Mouse (Mus musculus): ENCODE measurements at regions not wholly inside any gene's neighbourhood (a gene's known extent, or its start where the extent isn't known, plus 50 kb on each side); places are given as distances from the start of the nearest gene placed in this dataset.
A peak's percentile ranks its signal among the peaks of the same experiment; 100 is the strongest.

GRCm38 (mm10) chr14:80990679-80991286 lies 1006.9 kb downstream of the Olfm4 start:
- H3K27me3 ChIP-seq (replicated peaks; ENCODE audit: control insufficient read depth, insufficient read depth, low read length) = no peaks in the 10 kb centered on the region
- H3K4me2 ChIP-seq (ENCODE audit: low read length) = no peak overlapping the region
- ATAC-seq (no peak), DNase-seq (ENCODE audit: low spot score) (no peak)
- no peaks in the 10 kb centered on the region for H3K4me1 ChIP-seq (ENCODE audit: control insufficient read depth, insufficient read depth, low read length)
- H3K36me3 ChIP-seq (ENCODE audit: control insufficient read depth, insufficient read depth, low read length) = no peaks in the 10 kb centered on the region
- H3K27ac ChIP-seq (ENCODE audit: low read depth, low read length) = no peak overlapping the region
- H3K9ac ChIP-seq (ENCODE audit: low read length) = no peak overlapping the region
- 13% methylated on average over 1 of the region's 1 CpGs for WGBS
- H3K4me3 ChIP-seq (ENCODE audit: low read depth, low read length) = no peak overlapping the region
- H3K9me3 ChIP-seq (replicated peaks; ENCODE audit: control insufficient read depth, low read length) = no peaks in the 10 kb centered on the region

- Histone ChIP-seq H3K4me3 (ENCODE audit: low read depth, low read length) (no peak overlapping the region), H3K9me3 (replicated peaks; ENCODE audit: control insufficient read depth, low read length) (no peaks in the 10 kb centered on the region), H3K9ac (ENCODE audit: low read length) (no peak overlapping the region), H3K4me1 (ENCODE audit: control insufficient read depth, insufficient read depth, low read length) (no peaks in the 10 kb centered on the region), H3K36me3 (ENCODE audit: control insufficient read depth, insufficient read depth, low read length) (no peaks in the 10 kb centered on the region), H3K27me3 (replicated peaks; ENCODE audit: control insufficient read depth, insufficient read depth, low read length) (no peaks in the 10 kb centered on the region), H3K4me2 (ENCODE audit: low read length) (no peak overlapping the region), H3K27ac (ENCODE audit: low read depth, low read length) (no peak overlapping the region)
- 88% methylated on average over 1 of the region's 1 CpGs for WGBS
- DNase-seq (ENCODE audit: low spot score) = no peak
- no peak for ATAC-seq
These were observed 1015.1 kb downstream of the Olfm4 start for GRCm38 (mm10) chr14:80999030-80999429.

- Histone ChIP-seq H3K9ac (ENCODE audit: low read length) (no peak overlapping the region), H3K4me3 (ENCODE audit: low read depth, low read length) (no peak overlapping the region), H3K4me1 (ENCODE audit: control insufficient read depth, insufficient read depth, low read length) (no peaks in the 10 kb centered on the region), H3K4me2 (ENCODE audit: low read length) (no peak overlapping the region), H3K27ac (ENCODE audit: low read depth, low read length) (no peak overlapping the region), H3K36me3 (ENCODE audit: control insufficient read depth, insufficient read depth, low read length) (no peaks in the 10 kb centered on the region), H3K27me3 (replicated peaks; ENCODE audit: control insufficient read depth, insufficient read depth, low read length) (no peaks in the 10 kb centered on the region), H3K9me3 (replicated peaks; ENCODE audit: control insufficient read depth, low read length) (no peaks in the 10 kb centered on the region)
- ATAC-seq (no peak), DNase-seq (ENCODE audit: low spot score) (peak; percentile 1)
- 77% methylated on average over 5 of the region's 5 CpGs for WGBS
These were observed 1029.3 kb downstream of the Olfm4 start for GRCm38 (mm10) chr14:81013208-81013607.

GRCm38 (mm10) chr14:81031475-81031874 lies 1047.6 kb downstream of the Olfm4 start:
- no peaks in the 10 kb centered on the region for H3K9me3 ChIP-seq (replicated peaks; ENCODE audit: control insufficient read depth, low read length)
- H3K4me1 ChIP-seq (ENCODE audit: control insufficient read depth, insufficient read depth, low read length) = no peaks in the 10 kb centered on the region
- no peak overlapping the region for H3K4me2 ChIP-seq (ENCODE audit: low read length)
- no peak overlapping the region for H3K4me3 ChIP-seq (ENCODE audit: low read depth, low read length)
- peak; percentile 44; the same call in 1 of the 2 replicates for ATAC-seq
- H3K9ac ChIP-seq (ENCODE audit: low read length) = no peak overlapping the region
- no peaks in the 10 kb centered on the region for H3K27me3 ChIP-seq (replicated peaks; ENCODE audit: control insufficient read depth, insufficient read depth, low read length)
- H3K36me3 ChIP-seq (ENCODE audit: control insufficient read depth, insufficient read depth, low read length) = no peaks in the 10 kb centered on the region
- DNase-seq (ENCODE audit: low spot score) = peak; percentile 51
- H3K27ac ChIP-seq (ENCODE audit: low read depth, low read length) = no peak overlapping the region

- H3K4me3 ChIP-seq (ENCODE audit: low read depth, low read length) = no peak overlapping the region
- WGBS = 75% methylated on average over 2 of the region's 2 CpGs
These were observed 1053.8 kb downstream of the Olfm4 start for GRCm38 (mm10) chr14:81037635-81038034.

GRCm38 (mm10) chr14:81038045-81038444 lies 1054.2 kb downstream of the Olfm4 start:
- H3K9me3 ChIP-seq (replicated peaks; ENCODE audit: control insufficient read depth, low read length) = no peaks in the 10 kb centered on the region
- no peaks in the 10 kb centered on the region for H3K4me1 ChIP-seq (ENCODE audit: control insufficient read depth, insufficient read depth, low read length)
- no peak for DNase-seq (ENCODE audit: low spot score)
- H3K27me3 ChIP-seq (replicated peaks; ENCODE audit: control insufficient read depth, insufficient read depth, low read length) = no peaks in the 10 kb centered on the region
- no peaks in the 10 kb centered on the region for H3K36me3 ChIP-seq (ENCODE audit: control insufficient read depth, insufficient read depth, low read length)
- H3K27ac ChIP-seq (ENCODE audit: low read depth, low read length) = no peak overlapping the region
- no peak overlapping the region for H3K4me2 ChIP-seq (ENCODE audit: low read length)
- no peak for ATAC-seq
- WGBS = 93% methylated on average over 3 of the region's 3 CpGs
- no peak overlapping the region for H3K4me3 ChIP-seq (ENCODE audit: low read depth, low read length)
- no peak overlapping the region for H3K9ac ChIP-seq (ENCODE audit: low read length)

More at GRCm38 (mm10) chr14:81037635-81038034, 1053.8 kb downstream of the Olfm4 start:
- Histone ChIP-seq H3K36me3 (ENCODE audit: control insufficient read depth, insufficient read depth, low read length) (no peaks in the 10 kb centered on the region), H3K4me2 (ENCODE audit: low read length) (no peak overlapping the region), H3K4me1 (ENCODE audit: control insufficient read depth, insufficient read depth, low read length) (no peaks in the 10 kb centered on the region), H3K9ac (ENCODE audit: low read length) (no peak overlapping the region), H3K27ac (ENCODE audit: low read depth, low read length) (no peak overlapping the region), H3K27me3 (replicated peaks; ENCODE audit: control insufficient read depth, insufficient read depth, low read length) (no peaks in the 10 kb centered on the region), H3K9me3 (replicated peaks; ENCODE audit: control insufficient read depth, low read length) (no peaks in the 10 kb centered on the region)
- ATAC-seq = no peak
- no peak for DNase-seq (ENCODE audit: low spot score)

All from forebrain, embryonic 14.5 days (tissue).